Mouse (Mus musculus) embryonic facial prominence, embryonic 12.5 days (tissue): Measurements from ENCODE around the gene Apoc1. TPM values are rescaled to one million over a fixed set of nuclear protein-coding genes. Genes with fewer than 3 reads are reported as not detected.
A peak's percentile ranks its signal among the peaks of the same experiment; 100 is the strongest.

Experiments
- ATAC-seq: fragments of 200-750 bp; cut with Nextera tagmentation; 2 replicates; pipeline ENCODE4 v1.8.0; 2017; ENCODE audit not compliant: insufficient number of reproducible peaks, insufficient read depth, low FRiP score, low TSS enrichment
- H3K27ac ChIP-seq: fragments of 300-500 bp; sonication (generic); 2 replicates; pipeline ENCODE4 v1.5.1; 2016; ENCODE audit warnings: mild to moderate bottlenecking
- H3K27me3 ChIP-seq: fragments of 300-500 bp; sonication (generic); 2 replicates; pipeline ENCODE4 v1.6.1; 2016; ENCODE audit warnings: mild to moderate bottlenecking, moderate library complexity
- H3K36me3 ChIP-seq: fragments of 300-500 bp; sonication (generic); 2 replicates; pipeline ENCODE4 v1.6.1; 2016; ENCODE audit warnings: mild to moderate bottlenecking
- H3K4me1 ChIP-seq: fragments of 300-500 bp; sonication (generic); 2 replicates; pipeline ENCODE4 v1.6.1; 2016
- H3K4me2 ChIP-seq: fragments of 300-500 bp; sonication (generic); replicated peaks from 2 replicates; pipeline ENCODE4 v1.6.1; 2016; ENCODE audit warnings: mild to moderate bottlenecking, moderate library complexity
- H3K4me3 ChIP-seq: fragments of 300-500 bp; sonication (generic); 2 replicates; pipeline ENCODE4 v1.5.1; 2016; ENCODE audit warnings: mild to moderate bottlenecking
- H3K9ac ChIP-seq: fragments of 300-500 bp; sonication (generic); 2 replicates; pipeline ENCODE4 v1.6.1; 2016; ENCODE audit warnings: mild to moderate bottlenecking, moderate library complexity
- H3K9me3 ChIP-seq: fragments of 300-500 bp; sonication (generic); 2 replicates; pipeline ENCODE4 v1.6.1; 2016; ENCODE audit warnings: mild to moderate bottlenecking, moderate library complexity
- WGBS: fragments of 180-500 bp; shearing (Covaris S2); methylation state at CpG from one replicate; pipeline ENCODE4 v1.1.7; 2016; 5-methylcytosine and 5-hydroxymethylcytosine counted together
- polyA plus RNA-seq: library from polyadenylated mRNA; unstranded; fragments of >200 nt; fragmentation: Nextera tagmentation; extraction: Ambion mirVana; gene quantifications from 2 replicates; pipeline ENCODE4 v1.2.1, GENCODE M21; 2016

Gene Apoc1
- polyA plus RNA-seq, 1 experiment from 2014 or later = 6.1 TPM

GRCm38 (mm10) chr7:19717346-19717745, 24.9 kb upstream of the Apoc1 start:
- Histone ChIP-seq H3K4me3 (no peak overlapping the region), H3K4me1 (peaks cover 18% of the 10 kb centered on the region; the same call in 1 of the 2 replicates), H3K27me3 (no peaks in the 10 kb centered on the region), H3K9me3 (peaks cover 15% of the 10 kb centered on the region), H3K9ac (no peak overlapping the region), H3K27ac (no peak overlapping the region), H3K4me2 (no peak overlapping the region), H3K36me3 (peaks cover 48% of the 10 kb centered on the region)
- 85% methylated on average over 4 of the region's 4 CpGs for WGBS
- ATAC-seq = no peak

GRCm38 (mm10) chr7:19716822-19717221, 24.4 kb upstream of the Apoc1 start:
- Histone ChIP-seq H3K36me3 (peaks cover 52% of the 10 kb centered on the region), H3K9ac (no peak overlapping the region), H3K4me2 (peak overlapping the region; percentile 50), H3K27ac (0 out of 2 replicates have a peak overlapping the region, but pooled peaks have one; percentile 86), H3K27me3 (no peaks in the 10 kb centered on the region), H3K4me3 (0 out of 2 replicates have a peak overlapping the region, but pooled peaks have one; percentile 4), H3K4me1 (peaks cover 18% of the 10 kb centered on the region; the same call in 1 of the 2 replicates), H3K9me3 (peaks cover 15% of the 10 kb centered on the region)
- ATAC-seq = no peak
- 77% methylated on average over 2 of the region's 2 CpGs for WGBS

GRCm38 (mm10) chr7:19716055-19716682, 23.7 kb upstream of the Apoc1 start:
- Histone ChIP-seq H3K4me1 (peaks cover 18% of the 10 kb centered on the region; the same call in 1 of the 2 replicates), H3K4me3 (peak overlapping the region; percentile 27), H3K4me2 (peak overlapping the region; percentile 50), H3K27ac (peak overlapping the region; percentile 86), H3K27me3 (no peaks in the 10 kb centered on the region), H3K9me3 (peaks cover 9% of the 10 kb centered on the region), H3K36me3 (peaks cover 51% of the 10 kb centered on the region), H3K9ac (no peak overlapping the region)
- no peak for ATAC-seq
- WGBS = 8% methylated on average over 18 of the region's 18 CpGs

- ATAC-seq = peak; percentile 99
- WGBS = under 1% methylated on average over 59 of the region's 59 CpGs
- peaks cover 1% of the 10 kb centered on the region; the same call in 1 of the 2 replicates for H3K9me3 ChIP-seq
- H3K9ac ChIP-seq = peak within 1 kb of the TSS; percentile 97
- peak within 1 kb of the TSS; percentile 86 for H3K27ac ChIP-seq
- peaks cover 50% of the 10 kb centered on the region for H3K36me3 ChIP-seq
- no peaks in the 10 kb centered on the region for H3K27me3 ChIP-seq
- peak within 1 kb of the TSS; percentile 76 for H3K4me2 ChIP-seq
- H3K4me1 ChIP-seq = peaks cover 18% of the 10 kb centered on the region; the same call in 1 of the 2 replicates
- peak within 1 kb of the TSS; percentile 100 for H3K4me3 ChIP-seq
Measured at GRCm38 (mm10) chr7:19715239-19716054, 23.0 kb upstream of the Apoc1 start, which contains the start of gene Tomm40. Gene Tomm40, minus strand, starts transcription at chr7:19715438.

GRCm38 (mm10) chr7:19714836-19715235, 22.4 kb upstream of the Apoc1 start:
- Histone ChIP-seq H3K9me3 (no peaks in the 10 kb centered on the region), H3K4me1 (peaks cover 18% of the 10 kb centered on the region; the same call in 1 of the 2 replicates), H3K27me3 (no peaks in the 10 kb centered on the region), H3K4me2 (peak overlapping the region; percentile 76), H3K4me3 (peak overlapping the region; percentile 100), H3K36me3 (peaks cover 48% of the 10 kb centered on the region), H3K27ac (peak overlapping the region; percentile 76), H3K9ac (peak overlapping the region; percentile 97)
- ATAC-seq = no peak
- under 1% methylated on average over 39 of the region's 39 CpGs for WGBS

DNA sequence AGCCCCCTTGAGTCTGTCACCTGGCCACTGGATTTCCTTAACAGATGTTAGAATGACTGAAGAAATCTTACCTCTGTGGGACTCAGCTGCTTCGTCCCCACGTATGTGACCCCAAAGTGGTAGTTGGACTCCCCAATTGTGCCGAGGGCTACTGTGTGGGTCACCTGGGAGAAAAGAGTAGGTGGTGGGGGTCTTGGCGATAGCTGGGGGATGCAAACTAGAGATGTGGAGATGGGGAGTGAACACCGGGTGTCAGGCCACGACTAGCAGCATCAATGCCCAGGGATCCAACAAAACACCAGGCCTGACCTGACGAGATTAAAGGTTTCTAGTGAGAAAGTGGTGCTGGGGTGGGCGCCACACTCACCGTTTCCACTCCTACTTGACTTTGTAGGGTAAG, 21.1 kb upstream of the Apoc1 start:
- H3K27me3 ChIP-seq = no peaks in the 10 kb centered on the region
- H3K4me1 ChIP-seq = peaks cover 18% of the 10 kb centered on the region; the same call in 1 of the 2 replicates
- H3K4me2 ChIP-seq = 0 out of 2 replicates have a peak overlapping the region, but pooled peaks have one; percentile 76
- H3K9me3 ChIP-seq = no peaks in the 10 kb centered on the region
- WGBS = 90% methylated on average over 9 of the region's 9 CpGs
- H3K9ac ChIP-seq = no peak overlapping the region
- H3K27ac ChIP-seq = no peak overlapping the region
- H3K4me3 ChIP-seq = no peak overlapping the region
- ATAC-seq = no peak
- peaks cover 49% of the 10 kb centered on the region for H3K36me3 ChIP-seq

DNA sequence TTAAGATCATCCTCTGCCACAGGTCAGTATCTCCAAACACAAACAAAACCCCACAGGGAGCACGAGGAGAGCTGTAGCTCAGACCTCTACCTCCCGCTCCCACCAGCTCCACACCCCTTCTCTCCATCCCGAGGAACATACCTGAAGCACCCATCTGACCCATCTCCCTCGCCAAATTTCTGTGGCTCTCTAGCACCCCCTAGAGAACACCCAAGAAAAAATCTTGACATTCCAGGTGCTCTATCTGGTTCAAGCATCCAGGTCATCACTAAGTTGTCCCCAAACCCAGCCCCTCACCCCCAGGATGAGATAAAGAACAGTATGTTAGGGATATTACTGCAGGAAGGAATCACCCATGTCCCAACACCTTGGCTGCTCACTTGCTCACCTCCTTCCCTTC, 20.7 kb upstream of the Apoc1 start:
- no peak for ATAC-seq
- no peak overlapping the region for H3K4me2 ChIP-seq
- H3K4me1 ChIP-seq = peaks cover 18% of the 10 kb centered on the region; the same call in 1 of the 2 replicates
- no peaks in the 10 kb centered on the region for H3K9me3 ChIP-seq
- H3K36me3 ChIP-seq = peaks cover 50% of the 10 kb centered on the region
- 58% methylated on average over 4 of the region's 4 CpGs for WGBS
- no peak overlapping the region for H3K9ac ChIP-seq
- H3K4me3 ChIP-seq = no peak overlapping the region
- H3K27ac ChIP-seq = no peak overlapping the region
- no peaks in the 10 kb centered on the region for H3K27me3 ChIP-seq

DNA sequence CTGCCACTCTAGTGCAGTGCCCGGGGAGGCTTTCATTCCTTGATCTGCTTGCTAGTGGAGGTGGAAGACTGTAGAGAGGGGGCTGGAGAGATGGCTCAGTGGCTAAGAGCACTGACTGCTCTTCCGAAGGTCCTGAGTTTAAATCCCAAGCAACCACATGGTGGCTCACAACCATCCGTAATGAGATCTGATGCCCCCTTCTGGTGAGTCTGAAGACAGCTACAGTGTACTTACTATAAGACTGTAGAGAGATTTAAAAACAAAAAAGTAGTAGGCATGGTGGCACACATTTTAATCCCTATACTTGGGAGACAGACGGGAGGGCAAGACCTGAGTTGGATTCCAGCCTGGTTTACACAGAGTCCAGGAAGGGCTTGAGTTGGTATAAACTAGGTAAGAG, 20.0 kb upstream of the Apoc1 start:
- 82% methylated on average over 4 of the region's 4 CpGs for WGBS
- Histone ChIP-seq H3K4me3 (no peak overlapping the region), H3K9ac (no peak overlapping the region), H3K36me3 (peaks cover 52% of the 10 kb centered on the region), H3K4me2 (no peak overlapping the region), H3K27ac (no peak overlapping the region), H3K27me3 (no peaks in the 10 kb centered on the region), H3K4me1 (peaks cover 18% of the 10 kb centered on the region; the same call in 1 of the 2 replicates), H3K9me3 (no peaks in the 10 kb centered on the region)
- no peak for ATAC-seq

DNA sequence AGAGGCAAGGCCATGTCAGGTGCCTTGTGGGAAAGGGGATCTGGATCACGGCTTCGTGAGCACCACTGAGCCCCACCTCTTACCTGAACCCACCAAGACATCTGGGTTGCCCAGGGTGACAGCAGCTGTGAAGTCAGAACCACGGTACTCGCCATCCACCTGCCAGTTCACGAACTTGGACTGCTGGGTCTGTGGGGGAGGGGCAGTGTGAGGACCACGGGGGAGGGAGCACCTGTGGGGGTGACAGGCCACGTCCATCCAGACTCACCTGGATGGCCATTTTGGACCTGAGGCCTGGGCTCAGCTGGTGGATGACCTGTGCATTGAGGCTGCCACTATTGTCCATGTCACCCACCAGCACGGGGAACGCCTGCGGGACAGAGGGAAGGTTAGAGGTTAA, 18.2 kb upstream of the Apoc1 start:
- Histone ChIP-seq H3K27ac (no peak overlapping the region), H3K9ac (no peak overlapping the region), H3K4me1 (peaks cover 10% of the 10 kb centered on the region; the same call in 1 of the 2 replicates), H3K27me3 (no peaks in the 10 kb centered on the region), H3K4me3 (no peak overlapping the region), H3K9me3 (no peaks in the 10 kb centered on the region), H3K4me2 (no peak overlapping the region), H3K36me3 (peaks cover 58% of the 10 kb centered on the region)
- ATAC-seq = no peak
- 94% methylated on average over 10 of the region's 10 CpGs for WGBS

GRCm38 (mm10) chr7:19705271-19705670, 12.8 kb upstream of the Apoc1 start:
- Histone ChIP-seq H3K9ac (no peak overlapping the region), H3K9me3 (no peaks in the 10 kb centered on the region), H3K36me3 (peaks cover 74% of the 10 kb centered on the region), H3K4me3 (no peak overlapping the region), H3K27ac (no peak overlapping the region), H3K27me3 (no peaks in the 10 kb centered on the region), H3K4me1 (no peaks in the 10 kb centered on the region; the same call in 1 of the 2 replicates), H3K4me2 (no peak overlapping the region)
- 95% methylated on average over 7 of the region's 7 CpGs for WGBS
- ATAC-seq = no peak

- no peak overlapping the region for H3K9ac ChIP-seq
- H3K9me3 ChIP-seq = no peaks in the 10 kb centered on the region
- H3K27ac ChIP-seq = no peak overlapping the region
- no peak overlapping the region for H3K4me2 ChIP-seq
- H3K4me3 ChIP-seq = no peak overlapping the region
- peaks cover 2% of the 10 kb centered on the region for H3K4me1 ChIP-seq
- H3K27me3 ChIP-seq = no peaks in the 10 kb centered on the region
- ATAC-seq = no peak
- peaks cover 68% of the 10 kb centered on the region for H3K36me3 ChIP-seq
- WGBS = 88% methylated on average over 4 of the region's 4 CpGs
Measured at GRCm38 (mm10) chr7:19704475-19704874, 12.0 kb upstream of the Apoc1 start.
